In genomic region chr16:76149581-76149980, GRCm38 (mm10) we compare ENCODE assay signal across 10 mouse cellular contexts.
"Had no signal": no experiment of that assay in that cellular context is flagged by ENCODE, and none has a peak within 500 bp of the region (broad histone marks: within the 10 kb centered on the region; RNA-seq: fewer than 3 reads in every experiment).

No protein-coding gene starts in this region.

- H3K4me2 ChIP-seq: limb, embryonic 13.5 days; midbrain, embryonic 12.5 days; neural tube, embryonic 15.5 days had no signal

- H3K27me3 ChIP-seq: limb, embryonic 13.5 days; midbrain, embryonic 12.5 days; neural tube, embryonic 15.5 days had no signal

- H3K27ac ChIP-seq: kidney, postnatal 0 days; limb, embryonic 13.5 days; liver, embryonic 14.5 days; midbrain, embryonic 12.5 days; neural tube, embryonic 15.5 days; stomach, postnatal 0 days had no signal

- H3K9me3 ChIP-seq: limb, embryonic 13.5 days; midbrain, embryonic 12.5 days; neural tube, embryonic 15.5 days had no signal

- H3K4me3 ChIP-seq: limb, embryonic 13.5 days; midbrain, embryonic 12.5 days; neural tube, embryonic 15.5 days had no signal

- H3K4me1 ChIP-seq: limb, embryonic 13.5 days; midbrain, embryonic 12.5 days had no signal

- DNase-seq: kidney, postnatal 36 days; left cerebral cortex, postnatal 4 days; lung, adult 18-20 months; thymus, postnatal 14 days had no signal

- H3K36me3 ChIP-seq: limb, embryonic 13.5 days; midbrain, embryonic 12.5 days; neural tube, embryonic 15.5 days had no signal
